Mouse (Mus musculus): ENCODE results near the gene Chrna9.
"Not testable (repeated sequence)": the region's sequence is repeated elsewhere in the genome, so short reads cannot be mapped to it uniquely, and the experiment has no call there.

- TF ChIP-seq CTCF (IDR thresholded peaks at IDR 0.05; ENCODE audit: low read depth, low read length); POLR2A (IDR thresholded peaks at IDR 0.05; ENCODE audit: borderline replicate concordance, low read depth, low read length): not testable (repeated sequence)
Measured at GRCm38 (mm10) chr5:65987004-65987403, 52.3 kb downstream of the Chrna9 start.

Data from bone marrow macrophage, adult 2 months (primary cell).